Mouse (Mus musculus): ENCODE results near the gene Clip4.

DNA sequence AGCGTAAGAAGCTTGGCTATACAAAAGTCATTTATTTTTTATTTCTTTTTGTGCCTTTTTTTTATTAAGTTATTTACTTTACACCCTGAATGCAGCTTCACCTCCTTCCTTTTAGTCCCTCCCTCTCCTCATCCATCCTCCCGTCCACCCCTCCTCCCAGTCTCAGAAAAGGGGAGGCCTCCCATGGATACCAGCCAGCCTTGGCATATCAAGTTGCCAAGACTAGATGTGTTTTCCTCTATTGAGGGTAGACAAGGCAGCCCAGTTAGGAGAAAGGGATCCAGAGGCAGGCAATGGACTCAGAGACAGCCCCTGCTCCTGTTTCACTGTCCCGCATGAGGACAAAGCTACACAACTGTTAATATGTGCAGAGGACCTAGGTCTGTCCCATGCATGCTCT lies 93.9 kb downstream of the Clip4 start:
- TF ChIP-seq CTCF (IDR thresholded peaks at IDR 0.05; ENCODE audit: low read depth, low read length) (no peak), POLR2A (IDR thresholded peaks at IDR 0.05; ENCODE audit: borderline replicate concordance, low read depth, low read length) (no peak)

Measured in bone marrow macrophage, adult 2 months (primary cell).